Mouse (Mus musculus) CD8-positive naive resting alpha-beta T cell, adult 57 days (primary cell): Measurements from ENCODE around the gene Dbnl. TPM values are rescaled to one million over a fixed set of nuclear protein-coding genes. Genes with fewer than 3 reads are reported as not detected.

ENCODE experiments used
- total RNA-seq: library from RNA; stranded (reverse); gene quantifications from one replicate; pipeline ENCODE4 v1.2.4, GENCODE M21; 2023

Dbnl gene
- 118 TPM for total RNA-seq

GRCm38 (mm10) chr11:5788056-5789014 lies at the start of gene Dbnl:
Gene Dbnl (plus strand): TSS chr11:5788488.

GRCm38 (mm10) chr11:5761820-5762632 lies 26.3 kb upstream of the Dbnl start, which contains the start of gene Urgcp:
Gene Urgcp (minus strand): TSS chr11:5762376.

GRCm38 (mm10) chr11:5803551-5803981 lies 15.3 kb downstream of the Dbnl start, which contains the start of gene Pgam2:
Gene Pgam2 (minus strand): TSS chr11:5803733.

GRCm38 (mm10) chr11:5837251-5838246 lies 49.3 kb downstream of the Dbnl start, which contains the start of gene Polm:
Gene Polm (minus strand): TSS chr11:5838016.

Other genes starting within 250 kb of the Dbnl start
- 51.4 TPM for gene Ccdc117, start 246.3 kb upstream of the Dbnl start, total RNA-seq
- not detected for gene Ankrd36, start 218.8 kb upstream of the Dbnl start, total RNA-seq
- gene Mrps24, start 72.8 kb upstream of the Dbnl start, total RNA-seq, result 56.9 TPM
- 29.8 TPM for gene Urgcp, start 26.1 kb upstream of the Dbnl start, total RNA-seq
- not detected for gene Pgam2, start 15.2 kb downstream of the Dbnl start, total RNA-seq
- gene Polm, start 49.5 kb downstream of the Dbnl start, total RNA-seq, result 38.4 TPM
- 1.3 TPM for gene Aebp1, start 73.5 kb downstream of the Dbnl start, total RNA-seq
- 60.2 TPM for gene Pold2, start 89.8 kb downstream of the Dbnl start, total RNA-seq
- gene Myl7, start 110.3 kb downstream of the Dbnl start, total RNA-seq, result not detected
- gene Gck, start 161.6 kb downstream of the Dbnl start, total RNA-seq, result not detected
- 58.0 TPM for gene Ykt6, start 167.2 kb downstream of the Dbnl start, total RNA-seq